Mouse (Mus musculus): ENCODE data around the gene Gm3542. TPM values are rescaled to one million over a fixed set of nuclear protein-coding genes. Genes with fewer than 3 reads are reported as not detected.
"Not testable (repeated sequence)": the region's sequence is repeated elsewhere in the genome, so short reads cannot be mapped to it uniquely, and the experiment has no call there.

Gm3542 gene
- polyA plus RNA-seq (2012; ENCODE audit: insufficient read depth, low replicate concordance) = not detected in 2 replicates

DNA sequence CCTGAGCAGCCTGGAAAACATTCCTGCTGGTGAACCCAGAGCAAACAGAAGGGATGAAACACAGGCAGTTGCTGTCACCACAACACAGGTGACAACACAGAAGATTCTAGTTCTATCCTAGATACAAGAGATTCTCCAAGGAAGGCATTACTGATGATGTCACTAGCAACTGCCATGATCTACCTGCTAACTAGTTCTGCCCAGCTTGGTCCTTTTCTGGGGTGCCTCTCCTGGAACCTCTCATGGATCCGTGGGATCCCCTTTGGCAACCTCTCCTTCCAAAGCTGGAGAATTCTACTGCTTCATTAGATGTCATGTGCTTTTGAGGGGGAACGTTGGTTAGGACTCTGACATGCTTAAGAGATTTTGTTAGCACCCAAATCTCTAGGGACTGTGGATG, at the start of gene Gm3542:
Gene Gm3542, minus strand, starts transcription at position 101 of the 400 bp plus-strand sequence.
- not testable (repeated sequence) for H3K36me3 ChIP-seq (replicated peaks; ENCODE audit: low read length); H3K9me3 ChIP-seq; H3K4me3 ChIP-seq (replicated peaks); H3K4me1 ChIP-seq; H3K27me3 ChIP-seq (replicated peaks)

Other genes with a start within 250 kb of the Gm3542 start
- not detected in 2 replicates for gene Gm8279, start 203.4 kb downstream of the Gm3542 start, polyA plus RNA-seq (2012; ENCODE audit: insufficient read depth, low replicate concordance)
- not detected in 2 replicates for gene Gm3317, start 170.4 kb downstream of the Gm3542 start, polyA plus RNA-seq (2012; ENCODE audit: insufficient read depth, low replicate concordance)
- not detected in 2 replicates for gene Gm8271, start 149.1 kb downstream of the Gm3542 start, polyA plus RNA-seq (2012; ENCODE audit: insufficient read depth, low replicate concordance)
- not detected in 2 replicates for gene Gm3526, start 74.3 kb downstream of the Gm3542 start, polyA plus RNA-seq (2012; ENCODE audit: insufficient read depth, low replicate concordance)
- not detected in 2 replicates for gene Gm3500, start 54.1 kb upstream of the Gm3542 start, polyA plus RNA-seq (2012; ENCODE audit: insufficient read depth, low replicate concordance)
- not detected in 2 replicates for gene Gm3194, start 120.5 kb upstream of the Gm3542 start, polyA plus RNA-seq (2012; ENCODE audit: insufficient read depth, low replicate concordance)
- not detected in 2 replicates for gene Gm8246, start 142.9 kb upstream of the Gm3542 start, polyA plus RNA-seq (2012; ENCODE audit: insufficient read depth, low replicate concordance)
- not detected in 2 replicates for gene Gm3187, start 149.3 kb upstream of the Gm3542 start, polyA plus RNA-seq (2012; ENCODE audit: insufficient read depth, low replicate concordance)
- not detected in 2 replicates for gene Gm3488, start 166.7 kb upstream of the Gm3542 start, polyA plus RNA-seq (2012; ENCODE audit: insufficient read depth, low replicate concordance)
- gene Gm3532, start 203.6 kb upstream of the Gm3542 start, polyA plus RNA-seq (2012; ENCODE audit: insufficient read depth, low replicate concordance) = not detected in 2 replicates

Measured in megakaryocyte, embryonic 14.5 days (primary cell).